Mouse (Mus musculus) heart, embryonic 14.5 days (tissue): Measurements from ENCODE around the gene Cmtm5. TPM values are rescaled to one million over a fixed set of nuclear protein-coding genes. Genes with fewer than 3 reads are reported as not detected.
"Not testable (repeated sequence)": the region's sequence is repeated elsewhere in the genome, so short reads cannot be mapped to it uniquely, and the experiment has no call there.

Source experiments
- ATAC-seq: fragments of 200-750 bp; cut with Nextera tagmentation; 2 replicates; pipeline ENCODE4 v1.8.0; 2017; ENCODE audit warnings: low read depth, moderate TSS enrichment; ENCODE audit not compliant: insufficient number of reproducible peaks, insufficient read depth, low FRiP score
- H3K27ac ChIP-seq, 2 experiments: fragments of 200-500 bp in 1 of 2; fragments of 300-500 bp in 1 of 2; sonication (generic) in 1 of 2; replicated peaks in 1 of 2; 2 replicates each; pipeline ENCODE4 v1.5.1; 2012 to 2014; ENCODE audit warnings: low read depth in 2 of 2, low read length in 2 of 2, control low read depth in 1 of 2, mild to moderate bottlenecking in 1 of 2, mixed read lengths in 1 of 2; ENCODE audit not compliant: control insufficient read depth in 1 of 2, insufficient read depth in 1 of 2
- H3K27me3 ChIP-seq: fragments of 300-500 bp; sonication (generic); 2 replicates; pipeline ENCODE4 v1.6.1; 2014; ENCODE audit warnings: mild to moderate bottlenecking, low read length, control low read depth; ENCODE audit not compliant: control insufficient read depth, insufficient read depth
- H3K36me3 ChIP-seq: fragments of 300-500 bp; sonication (generic); 2 replicates; pipeline ENCODE4 v1.6.1; 2014; ENCODE audit warnings: mild to moderate bottlenecking, control low read depth, low read length, mixed read lengths; ENCODE audit not compliant: control insufficient read depth, insufficient read depth
- H3K4me1 ChIP-seq, 2 experiments: fragments of 200-500 bp in 1 of 2; fragments of 300-500 bp in 1 of 2; sonication (generic) in 1 of 2; 2 replicates each; pipeline ENCODE4 v1.6.1; 2012 to 2014; ENCODE audit warnings: low read length in 2 of 2, control low read depth in 1 of 2, mixed read lengths in 1 of 2; ENCODE audit not compliant: control insufficient read depth in 2 of 2, insufficient read depth in 2 of 2
- H3K4me2 ChIP-seq: fragments of 300-500 bp; sonication (generic); 2 replicates; pipeline ENCODE4 v1.6.1; 2014; ENCODE audit warnings: mild to moderate bottlenecking, low read length
- H3K4me3 ChIP-seq, 2 experiments: fragments of 200-500 bp in 1 of 2; fragments of 300-500 bp in 1 of 2; sonication (generic) in 1 of 2; 2 replicates each; pipeline ENCODE4 v1.5.1; 2012 to 2014; ENCODE audit warnings: low read length in 2 of 2, mild to moderate bottlenecking in 2 of 2, control low read depth in 1 of 2, low read depth in 1 of 2, moderate library complexity in 1 of 2; ENCODE audit not compliant: control insufficient read depth in 1 of 2, insufficient read depth in 1 of 2
- H3K9ac ChIP-seq: fragments of 300-500 bp; sonication (generic); 2 replicates; pipeline ENCODE4 v1.6.1; 2014; ENCODE audit warnings: mild to moderate bottlenecking, low read length
- H3K9me3 ChIP-seq: fragments of 300-500 bp; sonication (generic); 2 replicates; pipeline ENCODE4 v1.6.1; 2016; ENCODE audit warnings: low read length, control low read depth; ENCODE audit not compliant: control insufficient read depth
- WGBS: fragments of 180-500 bp; shearing (Covaris S2); extraction: QIAGEN DNeasy Blood & Tissue Kit; methylation state at CpG from one replicate; pipeline ENCODE4 v1.1.7; 2014; 5-methylcytosine and 5-hydroxymethylcytosine counted together
- polyA plus RNA-seq: library from polyadenylated mRNA; unstranded; fragments of >200 nt; fragmentation: Nextera tagmentation; extraction: Ambion mirVana; gene quantifications from 2 replicates; pipeline ENCODE4 v1.2.1, GENCODE M21; 2014

Gene Cmtm5
- polyA plus RNA-seq, 1 experiment from 2014 or later = 0.72 TPM

DNA sequence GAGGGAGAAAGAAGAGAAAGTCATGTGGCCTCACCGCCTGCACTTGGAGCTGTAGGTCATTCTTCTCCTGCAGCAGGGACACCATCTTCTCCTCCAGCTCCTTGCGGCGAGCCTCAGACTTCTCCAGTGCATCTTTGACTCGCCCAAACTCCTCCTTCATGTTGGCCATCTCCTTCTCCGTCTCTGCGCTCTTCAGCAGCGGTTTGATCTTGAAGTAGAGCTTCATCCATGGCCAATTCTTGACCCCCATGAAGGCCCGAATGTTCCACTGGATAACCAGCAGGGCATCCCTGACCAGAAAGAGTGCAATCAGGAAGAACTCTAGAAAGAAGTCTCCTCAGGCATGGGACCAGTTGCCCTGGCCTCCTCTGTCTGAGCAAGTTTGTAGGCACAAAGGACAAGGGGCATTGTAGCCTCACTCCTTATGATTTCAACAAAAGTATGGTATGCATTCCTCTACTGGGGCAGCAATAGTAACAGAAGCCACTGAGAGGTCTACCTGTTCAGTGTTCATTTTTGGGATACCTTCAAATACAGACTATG, 17.7 kb downstream of the Cmtm5 start:
- no peaks in the 10 kb centered on the region for H3K9me3 ChIP-seq
- H3K27me3 ChIP-seq = no peaks in the 10 kb centered on the region
- H3K4me2 ChIP-seq = no peak overlapping the region
- no peak overlapping the region for H3K4me3 ChIP-seq
- peaks cover 98% of the 10 kb centered on the region for H3K36me3 ChIP-seq
- no peak overlapping the region for H3K27ac ChIP-seq
- no peak overlapping the region for H3K9ac ChIP-seq
- peaks cover 5 to 10% of the 10 kb centered on the region in 2 experiments; a peak in 2 of 4 replicates for H3K4me1 ChIP-seq
- ATAC-seq = no peak
- 82% methylated on average over 8 of the region's 8 CpGs for WGBS

DNA sequence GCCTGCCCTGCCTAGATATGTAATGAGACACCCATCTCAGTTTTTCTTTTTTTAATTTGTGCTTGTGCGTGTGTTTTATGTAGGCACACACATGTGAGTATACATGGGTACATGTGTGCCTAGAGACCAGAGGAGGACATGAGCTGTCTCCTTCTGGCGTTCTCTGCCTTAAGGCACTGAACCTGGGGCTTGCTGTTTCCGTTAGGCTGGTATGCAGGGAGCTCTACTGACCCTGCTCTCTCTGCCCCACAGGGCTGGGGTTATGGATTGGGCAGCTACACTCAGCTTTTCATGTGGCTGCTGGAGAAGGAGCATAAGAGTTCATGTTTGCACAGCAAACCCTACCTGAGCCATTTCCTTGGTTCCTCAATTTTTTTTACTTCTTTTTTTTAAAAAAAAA, 18.4 kb downstream of the Cmtm5 start:
- Histone ChIP-seq H3K4me2 (no peak overlapping the region), H3K9me3 (no peaks in the 10 kb centered on the region), H3K9ac (no peak overlapping the region), H3K4me1 (peaks cover 4 to 10% of the 10 kb centered on the region in 2 experiments; a peak in 2 of 4 replicates), H3K36me3 (peaks cover 98% of the 10 kb centered on the region), H3K4me3 (no peak overlapping the region), H3K27ac (0 out of 4 replicates have a peak overlapping the region, but pooled peaks of 1 of the 2 experiments have one; percentile 28), H3K27me3 (no peaks in the 10 kb centered on the region)
- WGBS = 66% methylated on average over 3 of the region's 3 CpGs
- ATAC-seq = no peak

GRCm38 (mm10) chr14:54955481-54955880, 19.4 kb downstream of the Cmtm5 start:
- no peak overlapping the region; the same call in 1 of the 2 replicates for H3K4me2 ChIP-seq
- no peak overlapping the region for H3K9ac ChIP-seq
- no peaks in the 10 kb centered on the region for H3K9me3 ChIP-seq
- H3K27ac ChIP-seq = no peak overlapping the region
- H3K36me3 ChIP-seq = peaks cover 98% of the 10 kb centered on the region
- H3K27me3 ChIP-seq = no peaks in the 10 kb centered on the region
- 62% methylated on average over 3 of the region's 3 CpGs for WGBS
- no peak overlapping the region for H3K4me3 ChIP-seq
- peaks cover 5 to 13% of the 10 kb centered on the region in 2 experiments; a peak in 3 of 4 replicates for H3K4me1 ChIP-seq
- no peak for ATAC-seq

GRCm38 (mm10) chr14:54956533-54956932, 20.5 kb downstream of the Cmtm5 start:
- ATAC-seq = no peak; the same call in 1 of the 2 replicates
- peak overlapping the region; percentile 66; the same call in 1 of the 2 replicates for H3K4me2 ChIP-seq
- peak overlapping the region; percentile 6 to 11; a peak in 2 of 4 replicates for H3K4me3 ChIP-seq
- peaks cover 9 to 21% of the 10 kb centered on the region in 2 experiments; a peak in 3 of 4 replicates for H3K4me1 ChIP-seq
- H3K36me3 ChIP-seq = peaks cover 98% of the 10 kb centered on the region
- 64% methylated on average over 9 of the region's 9 CpGs for WGBS
- peak overlapping the region in 1 of 2 experiments; percentile 19; a peak in 1 of 4 replicates for H3K27ac ChIP-seq
- H3K9ac ChIP-seq = peak overlapping the region; percentile 48; the same call in 1 of the 2 replicates
- H3K9me3 ChIP-seq = no peaks in the 10 kb centered on the region
- H3K27me3 ChIP-seq = no peaks in the 10 kb centered on the region

DNA sequence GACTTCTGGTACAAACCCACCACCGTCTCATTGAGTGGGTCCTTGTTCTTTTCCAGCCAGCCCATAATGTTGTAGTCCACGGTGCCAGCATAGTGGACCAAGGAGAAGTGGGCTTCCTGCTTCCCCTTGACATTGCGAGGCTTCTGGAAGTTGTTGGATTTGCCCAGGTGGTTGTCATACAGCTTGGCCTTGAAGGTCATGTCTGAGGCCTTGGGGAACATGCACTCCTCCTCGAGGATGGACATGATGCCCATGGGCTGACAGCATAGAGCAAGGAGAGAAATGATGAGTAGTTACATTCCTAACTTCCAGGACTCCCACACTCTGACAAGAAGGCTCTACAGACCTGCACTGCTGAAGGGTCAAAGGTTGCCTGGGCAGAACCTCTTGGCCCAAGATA, 22.4 kb downstream of the Cmtm5 start:
- Histone ChIP-seq H3K4me2 (peak overlapping the region; percentile 66), H3K4me3 (peak overlapping the region in 1 of 2 experiments; percentile 12; a peak in 1 of 4 replicates), H3K27me3 (no peaks in the 10 kb centered on the region), H3K27ac (peak overlapping the region; percentile 7 to 39; a peak in 2 of 4 replicates), H3K36me3 (peaks cover 97% of the 10 kb centered on the region), H3K4me1 (peaks cover 15 to 22% of the 10 kb centered on the region in 2 experiments; a peak in 3 of 4 replicates), H3K9ac (peak overlapping the region; percentile 63; the same call in 1 of the 2 replicates), H3K9me3 (no peaks in the 10 kb centered on the region)
- ATAC-seq = no peak
- WGBS = 60% methylated on average over 4 of the region's 4 CpGs

- Histone ChIP-seq H3K4me1 (peaks cover 17 to 22% of the 10 kb centered on the region in 2 experiments; a peak in 3 of 4 replicates), H3K9me3 (no peaks in the 10 kb centered on the region), H3K36me3 (peaks cover 97% of the 10 kb centered on the region), H3K27ac (peak overlapping the region; percentile 3 to 52; a peak in 2 of 4 replicates), H3K4me2 (peak overlapping the region; percentile 66; the same call in 1 of the 2 replicates), H3K9ac (peak overlapping the region; percentile 63), H3K4me3 (peak overlapping the region; percentile 11 to 16; a peak in 1 of 4 replicates), H3K27me3 (no peaks in the 10 kb centered on the region)
- WGBS = 74% methylated on average over 3 of the region's 3 CpGs
- no peak for ATAC-seq
Measured at GRCm38 (mm10) chr14:54959197-54959596, 23.1 kb downstream of the Cmtm5 start.

DNA sequence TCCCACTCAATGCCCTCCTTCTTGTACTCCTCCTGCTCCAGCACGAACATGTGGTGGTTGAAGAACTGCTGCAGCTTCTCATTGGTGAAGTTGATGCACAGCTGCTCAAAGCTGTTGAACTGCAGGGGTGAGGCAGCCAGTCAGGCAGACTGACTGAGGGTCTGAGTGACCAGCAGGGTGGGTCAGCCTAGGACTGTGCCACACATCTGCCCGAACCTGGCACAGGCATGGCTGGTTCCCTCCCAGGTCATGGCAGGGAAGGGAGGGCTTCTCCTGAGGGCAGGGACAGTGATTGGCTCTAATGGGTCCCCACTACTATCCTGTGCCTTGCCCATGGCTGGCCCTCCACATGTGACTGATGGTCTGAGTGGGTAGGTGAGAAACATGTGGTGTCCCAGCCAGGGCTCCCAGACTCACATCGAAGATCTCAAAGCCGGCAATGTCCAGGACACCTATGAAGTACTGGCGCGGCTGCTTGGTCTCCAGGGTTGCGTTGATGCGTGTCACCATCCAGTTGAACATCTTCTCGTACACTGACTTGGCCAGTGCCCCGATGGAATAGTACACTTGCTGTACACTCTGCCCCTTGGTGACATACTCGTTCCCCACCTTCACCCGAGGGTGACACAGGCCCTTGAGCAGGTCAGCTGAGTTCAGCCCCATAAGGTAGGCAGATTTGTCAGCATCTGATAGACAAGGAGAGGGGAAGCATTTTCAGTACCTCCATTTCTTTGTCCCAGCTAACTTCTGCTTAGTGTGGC, 24.0 kb downstream of the Cmtm5 start:
- ATAC-seq, H3K27me3 ChIP-seq, H3K9me3 ChIP-seq: not testable (repeated sequence)
- Histone ChIP-seq H3K4me1 (peaks cover 18 to 22% of the 10 kb centered on the region in 2 experiments; a peak in 3 of 4 replicates), H3K36me3 (peaks cover 97% of the 10 kb centered on the region), H3K4me2 (peak overlapping the region; percentile 66), H3K27ac (peak overlapping the region; percentile 14 to 87; a peak in 2 of 4 replicates), H3K4me3 (peak overlapping the region; percentile 18 to 42), H3K9ac (peak overlapping the region; percentile 83; the same call in 1 of the 2 replicates)
- WGBS = 67% methylated on average over 12 of the region's 12 CpGs
